Mouse (Mus musculus): ENCODE data around the gene Add3. TPM values are rescaled to one million over a fixed set of nuclear protein-coding genes. Genes with fewer than 3 reads are reported as not detected.

Add3 gene
- total and polyA plus RNA-seq, 2 experiments from 2014 or later = 51.9 to 54.6 TPM

DNA sequence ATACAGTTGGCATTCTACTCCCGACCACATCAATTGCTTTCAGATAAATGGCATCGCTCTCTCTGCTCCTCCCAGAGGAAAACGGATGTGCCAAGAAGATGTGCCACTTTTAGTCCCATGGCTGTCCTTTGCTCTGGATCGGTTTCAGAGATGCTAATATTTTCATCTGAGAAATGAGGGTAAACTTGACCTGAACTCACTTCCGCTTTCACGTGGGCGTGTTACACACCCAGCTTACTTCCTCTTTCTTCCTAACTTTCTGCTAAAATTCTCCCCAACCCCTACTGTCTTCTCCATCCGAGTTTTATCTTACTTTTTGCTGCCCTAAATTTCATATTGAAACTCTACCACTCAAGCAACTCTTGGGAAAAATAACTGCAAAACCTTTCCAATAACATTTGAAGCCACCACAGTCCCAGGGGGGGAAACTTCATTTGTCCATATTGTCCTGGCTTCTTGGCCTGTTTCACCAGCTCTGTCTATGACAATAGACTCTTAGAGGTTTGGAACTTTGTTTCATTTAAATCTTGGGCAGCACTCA, 20.9 kb upstream of the Add3 start:
- H3K27me3 ChIP-seq (ENCODE audit: insufficient read depth, low read length) = no peaks in the 10 kb centered on the region
- no peak overlapping the region for H3K4me2 ChIP-seq (ENCODE audit: low read depth, low read length, poor library complexity, severe bottlenecking)
- no peak overlapping the region for H3K4me3 ChIP-seq (ENCODE audit: low read depth, low read length)
- 83% methylated on average over 8 of the region's 8 CpGs for WGBS
- no peaks in the 10 kb centered on the region for H3K36me3 ChIP-seq (ENCODE audit: insufficient read depth, low read length)
- ATAC-seq (ENCODE audit: low FRiP score) = no peak
- no peak overlapping the region for H3K27ac ChIP-seq (ENCODE audit: low read depth, low read length)
- H3K9ac ChIP-seq (replicated peaks; ENCODE audit: low read length, poor library complexity, severe bottlenecking) = no peak overlapping the region
- DNase-seq (ENCODE audit: low spot score) = no peak
- H3K9me3 ChIP-seq (ENCODE audit: low read length) = no peaks in the 10 kb centered on the region
- H3K4me1 ChIP-seq (ENCODE audit: insufficient read depth, low read length) = no peaks in the 10 kb centered on the region
- TF ChIP-seq CTCF (IDR thresholded peaks at IDR 0.05) = no peak

DNA sequence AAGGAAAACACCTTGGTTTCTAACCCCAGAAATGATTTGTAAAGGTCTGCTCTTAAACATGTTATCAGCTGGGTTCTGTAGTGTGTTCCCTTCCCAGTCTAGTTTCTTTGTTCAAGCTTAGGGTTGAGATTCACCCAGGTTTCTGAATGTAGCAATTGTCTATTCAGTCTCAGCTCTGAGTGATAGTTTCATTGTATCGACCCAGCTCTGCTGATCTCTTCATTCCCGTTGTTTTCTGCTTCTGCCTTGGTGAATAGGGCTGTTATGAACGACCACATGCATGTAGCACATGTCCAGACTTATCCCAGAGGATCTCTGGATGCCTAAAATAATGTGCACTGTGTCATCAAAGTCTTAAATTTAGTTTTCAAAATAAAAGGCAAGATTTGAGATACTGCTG, 19.8 kb upstream of the Add3 start:
- H3K4me2 ChIP-seq (ENCODE audit: low read depth, low read length, poor library complexity, severe bottlenecking) = no peak overlapping the region
- ATAC-seq (ENCODE audit: low FRiP score) = no peak
- TF ChIP-seq CTCF (IDR thresholded peaks at IDR 0.05) = no peak
- 66% methylated on average over 3 of the region's 3 CpGs for WGBS
- no peaks in the 10 kb centered on the region for H3K4me1 ChIP-seq (ENCODE audit: insufficient read depth, low read length)
- no peak overlapping the region for H3K4me3 ChIP-seq (ENCODE audit: low read depth, low read length)
- H3K27me3 ChIP-seq (ENCODE audit: insufficient read depth, low read length) = no peaks in the 10 kb centered on the region
- H3K9me3 ChIP-seq (ENCODE audit: low read length) = no peaks in the 10 kb centered on the region
- no peak for DNase-seq (ENCODE audit: low spot score)
- H3K9ac ChIP-seq (replicated peaks; ENCODE audit: low read length, poor library complexity, severe bottlenecking) = no peak overlapping the region
- no peak overlapping the region for H3K27ac ChIP-seq (ENCODE audit: low read depth, low read length)
- no peaks in the 10 kb centered on the region for H3K36me3 ChIP-seq (ENCODE audit: insufficient read depth, low read length)

DNA sequence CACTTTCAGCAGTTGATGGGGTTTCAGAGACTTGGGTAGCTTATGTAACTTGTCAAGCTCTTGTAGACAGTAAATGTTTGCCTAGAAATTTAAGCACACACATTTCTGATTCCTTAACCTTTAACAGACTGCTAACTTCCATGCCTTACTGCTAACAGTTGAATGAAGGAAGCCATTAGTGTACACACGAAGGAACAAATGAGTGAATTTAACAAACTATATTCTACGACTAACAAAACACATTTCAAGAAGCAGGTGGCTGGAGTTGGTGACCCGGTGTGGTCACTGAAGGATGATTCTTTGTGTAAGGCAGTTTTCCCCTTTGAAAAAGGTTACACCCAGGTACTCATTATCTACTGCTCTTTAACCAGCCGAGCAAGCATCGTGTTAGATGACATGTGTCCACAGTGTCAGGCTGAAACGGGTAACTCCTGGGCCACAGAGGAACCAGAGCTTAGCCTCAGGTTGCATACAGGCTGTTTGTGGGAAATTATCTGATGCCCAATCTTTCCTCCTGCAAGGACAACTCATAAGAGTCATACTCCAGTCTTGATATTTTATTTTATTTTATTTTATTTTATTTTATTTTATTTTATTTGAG, 17.5 kb upstream of the Add3 start:
- DNase-seq (ENCODE audit: low spot score) (no peak), ATAC-seq (ENCODE audit: low FRiP score) (no peak)
- Histone ChIP-seq H3K27me3 (ENCODE audit: insufficient read depth, low read length) (no peaks in the 10 kb centered on the region), H3K4me1 (ENCODE audit: insufficient read depth, low read length) (no peaks in the 10 kb centered on the region), H3K9ac (replicated peaks; ENCODE audit: low read length, poor library complexity, severe bottlenecking) (no peak overlapping the region), H3K27ac (ENCODE audit: low read depth, low read length) (no peak overlapping the region), H3K4me2 (ENCODE audit: low read depth, low read length, poor library complexity, severe bottlenecking) (no peak overlapping the region), H3K36me3 (ENCODE audit: insufficient read depth, low read length) (no peaks in the 10 kb centered on the region), H3K4me3 (ENCODE audit: low read depth, low read length) (no peak overlapping the region), H3K9me3 (ENCODE audit: low read length) (no peaks in the 10 kb centered on the region)
- 84% methylated on average over 6 of the region's 6 CpGs for WGBS
- TF ChIP-seq CTCF (IDR thresholded peaks at IDR 0.05) = no peak

DNA sequence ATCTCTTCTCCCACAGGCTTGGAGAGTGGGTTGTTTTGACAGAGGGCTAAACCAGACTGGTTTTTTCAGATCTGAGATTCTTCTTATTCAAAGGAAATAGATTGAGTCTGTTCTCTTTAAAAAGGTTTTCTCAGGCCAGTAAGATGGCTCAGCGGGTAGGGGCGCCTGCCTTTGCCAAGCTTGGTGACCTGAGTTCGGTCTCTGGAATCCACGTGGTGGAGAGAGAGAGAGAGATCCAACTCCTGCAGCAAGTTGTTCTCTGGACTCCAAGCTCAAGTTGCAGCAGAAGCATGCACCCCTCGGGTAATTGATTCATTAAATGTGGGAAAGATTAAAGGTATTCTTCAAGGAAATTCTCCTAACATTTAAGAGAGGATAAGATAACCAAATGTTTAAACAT, 16.9 kb upstream of the Add3 start:
- ATAC-seq (ENCODE audit: low FRiP score) = no peak
- H3K9me3 ChIP-seq (ENCODE audit: low read length) = no peaks in the 10 kb centered on the region
- WGBS = 71% methylated on average over 5 of the region's 5 CpGs
- no peaks in the 10 kb centered on the region for H3K27me3 ChIP-seq (ENCODE audit: insufficient read depth, low read length)
- H3K36me3 ChIP-seq (ENCODE audit: insufficient read depth, low read length) = no peaks in the 10 kb centered on the region
- no peak overlapping the region for H3K9ac ChIP-seq (replicated peaks; ENCODE audit: low read length, poor library complexity, severe bottlenecking)
- H3K4me1 ChIP-seq (ENCODE audit: insufficient read depth, low read length) = no peaks in the 10 kb centered on the region
- no peak overlapping the region for H3K27ac ChIP-seq (ENCODE audit: low read depth, low read length)
- H3K4me2 ChIP-seq (ENCODE audit: low read depth, low read length, poor library complexity, severe bottlenecking) = no peak overlapping the region
- DNase-seq (ENCODE audit: low spot score) = no peak
- H3K4me3 ChIP-seq (ENCODE audit: low read depth, low read length) = no peak overlapping the region
- no peak for TF ChIP-seq CTCF (IDR thresholded peaks at IDR 0.05)

DNA sequence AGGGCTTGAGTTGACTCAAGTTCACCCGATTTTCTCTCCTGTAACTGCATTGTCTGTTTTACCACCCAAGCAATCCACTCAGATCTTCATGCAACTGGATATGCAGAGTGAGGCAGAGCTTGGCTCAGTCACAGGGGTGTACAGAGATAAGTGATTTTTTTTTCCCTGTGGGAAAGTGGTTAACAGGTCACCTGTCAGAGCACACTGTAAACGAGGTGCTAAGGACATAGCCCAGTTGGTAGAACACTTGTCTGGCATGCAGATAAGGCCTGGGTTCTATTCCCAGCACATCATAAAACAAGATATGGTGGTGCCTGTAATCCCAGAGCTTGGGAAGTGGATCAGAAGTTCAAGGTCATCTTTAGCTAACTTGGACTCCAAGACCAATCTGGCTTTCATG, 14.6 kb upstream of the Add3 start:
- H3K4me2 ChIP-seq (ENCODE audit: low read depth, low read length, poor library complexity, severe bottlenecking) = no peak overlapping the region
- 91% methylated on average over 2 of the region's 2 CpGs for WGBS
- no peak for TF ChIP-seq CTCF (IDR thresholded peaks at IDR 0.05)
- H3K9me3 ChIP-seq (ENCODE audit: low read length) = no peaks in the 10 kb centered on the region
- H3K4me1 ChIP-seq (ENCODE audit: insufficient read depth, low read length) = no peaks in the 10 kb centered on the region
- ATAC-seq (ENCODE audit: low FRiP score) = no peak
- no peak overlapping the region for H3K9ac ChIP-seq (replicated peaks; ENCODE audit: low read length, poor library complexity, severe bottlenecking)
- H3K27me3 ChIP-seq (ENCODE audit: insufficient read depth, low read length) = no peaks in the 10 kb centered on the region
- no peak overlapping the region for H3K27ac ChIP-seq (ENCODE audit: low read depth, low read length)
- no peak overlapping the region for H3K4me3 ChIP-seq (ENCODE audit: low read depth, low read length)
- DNase-seq (ENCODE audit: low spot score) = no peak
- no peaks in the 10 kb centered on the region for H3K36me3 ChIP-seq (ENCODE audit: insufficient read depth, low read length)

DNA sequence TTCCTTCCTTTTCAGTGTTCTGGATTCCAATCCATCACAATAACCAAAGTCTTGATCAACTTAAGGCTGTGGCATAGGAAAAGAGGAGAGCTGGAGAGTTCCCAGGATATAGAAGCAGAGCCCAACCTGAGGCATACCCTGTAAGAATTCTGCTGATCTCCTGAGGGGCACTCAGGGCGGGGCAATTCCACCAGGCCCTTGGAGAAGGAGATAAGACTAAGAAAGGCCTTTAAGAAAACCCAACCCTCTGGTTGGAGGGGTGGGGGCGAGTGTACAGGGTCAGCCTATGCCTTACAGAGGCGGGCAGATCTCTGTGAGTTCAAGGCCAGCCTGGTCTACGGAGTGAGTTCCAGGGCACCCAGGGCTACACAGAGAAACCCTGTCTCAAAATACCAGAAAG, 13.7 kb upstream of the Add3 start:
- no peak for TF ChIP-seq CTCF (IDR thresholded peaks at IDR 0.05)
- Histone ChIP-seq H3K27ac (ENCODE audit: low read depth, low read length) (no peak overlapping the region), H3K27me3 (ENCODE audit: insufficient read depth, low read length) (no peaks in the 10 kb centered on the region), H3K4me2 (ENCODE audit: low read depth, low read length, poor library complexity, severe bottlenecking) (no peak overlapping the region), H3K9ac (replicated peaks; ENCODE audit: low read length, poor library complexity, severe bottlenecking) (no peak overlapping the region), H3K36me3 (ENCODE audit: insufficient read depth, low read length) (no peaks in the 10 kb centered on the region), H3K9me3 (ENCODE audit: low read length) (no peaks in the 10 kb centered on the region), H3K4me3 (ENCODE audit: low read depth, low read length) (no peak overlapping the region), H3K4me1 (ENCODE audit: insufficient read depth, low read length) (no peaks in the 10 kb centered on the region)
- WGBS = 89% methylated on average over 4 of the region's 4 CpGs
- ATAC-seq (ENCODE audit: low FRiP score) (no peak), DNase-seq (ENCODE audit: low spot score) (no peak)

Data from midbrain, postnatal 0 days (tissue).